Mouse (Mus musculus) stomach, embryonic 15.5 days (tissue): ENCODE results near the gene Plcl2. TPM values are rescaled to one million over a fixed set of nuclear protein-coding genes. Genes with fewer than 3 reads are reported as not detected.
"Not testable (repeated sequence)": the region's sequence is repeated elsewhere in the genome, so short reads cannot be mapped to it uniquely, and the experiment has no call there.

Source experiments
- ATAC-seq: fragments of 200-750 bp; cut with Nextera tagmentation; 2 replicates; pipeline ENCODE4 v1.8.0; 2017; ENCODE audit warnings: low read depth, moderate number of reproducible peaks, moderate TSS enrichment; ENCODE audit not compliant: insufficient read depth, low FRiP score
- H3K27ac ChIP-seq: fragments of 300-500 bp; sonication (generic); 2 replicates; pipeline ENCODE4 v1.5.1; 2015; ENCODE audit warnings: mild to moderate bottlenecking, inconsistent platforms
- H3K27me3 ChIP-seq: fragments of 300-500 bp; sonication (generic); replicated peaks from 2 replicates; pipeline ENCODE4 v1.6.1; 2015; ENCODE audit warnings: inconsistent platforms
- H3K36me3 ChIP-seq: fragments of 300-500 bp; sonication (generic); 2 replicates; pipeline ENCODE4 v1.6.1; 2015; ENCODE audit warnings: inconsistent platforms
- H3K4me1 ChIP-seq: fragments of 300-500 bp; sonication (generic); 2 replicates; pipeline ENCODE4 v1.6.1; 2015; ENCODE audit warnings: inconsistent platforms
- H3K4me2 ChIP-seq: fragments of 300-500 bp; sonication (generic); 2 replicates; pipeline ENCODE4 v1.6.1; 2015; ENCODE audit warnings: mild to moderate bottlenecking, inconsistent platforms
- H3K4me3 ChIP-seq: fragments of 300-500 bp; sonication (generic); replicated peaks from 2 replicates; pipeline ENCODE4 v1.5.1; 2015; ENCODE audit warnings: inconsistent platforms
- H3K9ac ChIP-seq: fragments of 300-500 bp; sonication (generic); 2 replicates; pipeline ENCODE4 v1.6.1; 2015; ENCODE audit warnings: inconsistent platforms
- H3K9me3 ChIP-seq: fragments of 300-500 bp; sonication (generic); 2 replicates; pipeline ENCODE4 v1.6.1; 2016; ENCODE audit warnings: inconsistent platforms
- WGBS: fragments of 180-500 bp; shearing (Covaris S2); methylation state at CpG from one replicate; pipeline ENCODE4 v1.1.7; 2015; 5-methylcytosine and 5-hydroxymethylcytosine counted together
- polyA plus RNA-seq: library from polyadenylated mRNA; unstranded; fragments of >200 nt; fragmentation: Nextera tagmentation; extraction: Ambion mirVana; gene quantifications from 2 replicates; pipeline ENCODE4 v1.2.1, GENCODE M21; 2015

Plcl2 gene
- polyA plus RNA-seq, 1 experiment from 2014 or later = 3.7 TPM

- no peak for ATAC-seq
Measured at GRCm38 (mm10) chr17:50600696-50601095, 91.5 kb downstream of the Plcl2 start.

GRCm38 (mm10) chr17:50606890-50607289 is 97.7 kb downstream of the Plcl2 start:
- no peak for ATAC-seq
- Histone ChIP-seq H3K27ac (no peak overlapping the region), H3K4me3 (no peak overlapping the region)

More at GRCm38 (mm10) chr17:50600696-50601095, 91.5 kb downstream of the Plcl2 start:
- Histone ChIP-seq H3K4me3 (no peak overlapping the region), H3K27ac (no peak overlapping the region), H3K36me3 (no peaks in the 10 kb centered on the region), H3K9me3 (no peaks in the 10 kb centered on the region), H3K27me3 (no peaks in the 10 kb centered on the region), H3K9ac (no peak overlapping the region), H3K4me2 (no peak overlapping the region), H3K4me1 (no peaks in the 10 kb centered on the region)
- 66% methylated on average over 1 of the region's 1 CpGs for WGBS

GRCm38 (mm10) chr17:50609908-50610307 is 100.7 kb downstream of the Plcl2 start:
- Histone ChIP-seq H3K4me2 (no peak overlapping the region), H3K9me3 (no peaks in the 10 kb centered on the region), H3K27ac (no peak overlapping the region), H3K36me3 (no peaks in the 10 kb centered on the region), H3K4me1 (no peaks in the 10 kb centered on the region), H3K4me3 (no peak overlapping the region), H3K27me3 (no peaks in the 10 kb centered on the region), H3K9ac (no peak overlapping the region)
- no peak for ATAC-seq
- WGBS = 86% methylated on average over 4 of the region's 4 CpGs

More at GRCm38 (mm10) chr17:50606890-50607289, 97.7 kb downstream of the Plcl2 start:
- Histone ChIP-seq H3K36me3 (no peaks in the 10 kb centered on the region), H3K4me2 (no peak overlapping the region), H3K4me1 (no peaks in the 10 kb centered on the region), H3K9ac (no peak overlapping the region), H3K27me3 (no peaks in the 10 kb centered on the region), H3K9me3 (no peaks in the 10 kb centered on the region)
- WGBS = 89% methylated on average over 2 of the region's 2 CpGs

- no peak overlapping the region for H3K4me3 ChIP-seq
- H3K4me2 ChIP-seq = no peak overlapping the region
- no peaks in the 10 kb centered on the region for H3K9me3 ChIP-seq
- no peaks in the 10 kb centered on the region for H3K27me3 ChIP-seq
- H3K4me1 ChIP-seq = no peaks in the 10 kb centered on the region
- no peak overlapping the region for H3K9ac ChIP-seq
- WGBS = 86% methylated on average over 7 of the region's 7 CpGs
- no peaks in the 10 kb centered on the region for H3K36me3 ChIP-seq
- ATAC-seq = no peak
- no peak overlapping the region for H3K27ac ChIP-seq
Measured at GRCm38 (mm10) chr17:50620794-50621537, 111.8 kb downstream of the Plcl2 start.

- no peaks in the 10 kb centered on the region for H3K4me1 ChIP-seq
- H3K9me3 ChIP-seq = no peaks in the 10 kb centered on the region
- H3K4me2 ChIP-seq = no peak overlapping the region
- no peak overlapping the region for H3K9ac ChIP-seq
- no peak overlapping the region for H3K4me3 ChIP-seq
- no peak for ATAC-seq
- H3K27me3 ChIP-seq = no peaks in the 10 kb centered on the region
- H3K36me3 ChIP-seq = no peaks in the 10 kb centered on the region
- 62% methylated on average over 3 of the region's 3 CpGs for WGBS
- H3K27ac ChIP-seq = no peak overlapping the region
Measured at GRCm38 (mm10) chr17:50621996-50622395, 112.8 kb downstream of the Plcl2 start.

GRCm38 (mm10) chr17:50625584-50625983 is 116.4 kb downstream of the Plcl2 start:
- no peak for ATAC-seq
- 90% methylated on average over 4 of the region's 4 CpGs for WGBS
- H3K27ac ChIP-seq = no peak overlapping the region

GRCm38 (mm10) chr17:50627658-50628057 is 118.5 kb downstream of the Plcl2 start:
- Histone ChIP-seq H3K27ac (no peak overlapping the region), H3K9me3 (no peaks in the 10 kb centered on the region), H3K36me3 (no peaks in the 10 kb centered on the region), H3K4me2 (no peak overlapping the region), H3K27me3 (no peaks in the 10 kb centered on the region), H3K4me3 (no peak overlapping the region), H3K4me1 (no peaks in the 10 kb centered on the region), H3K9ac (no peak overlapping the region)
- 87% methylated on average over 3 of the region's 3 CpGs for WGBS
- no peak for ATAC-seq

More at GRCm38 (mm10) chr17:50625584-50625983, 116.4 kb downstream of the Plcl2 start:
- Histone ChIP-seq H3K9me3 (no peaks in the 10 kb centered on the region), H3K4me1 (no peaks in the 10 kb centered on the region), H3K4me2 (no peak overlapping the region), H3K27me3 (no peaks in the 10 kb centered on the region), H3K36me3 (no peaks in the 10 kb centered on the region), H3K4me3 (no peak overlapping the region), H3K9ac (no peak overlapping the region)

- Histone ChIP-seq H3K27ac (no peak overlapping the region), H3K4me1 (no peaks in the 10 kb centered on the region), H3K9ac (no peak overlapping the region), H3K4me2 (no peak overlapping the region), H3K9me3 (no peaks in the 10 kb centered on the region), H3K4me3 (no peak overlapping the region), H3K27me3 (no peaks in the 10 kb centered on the region), H3K36me3 (no peaks in the 10 kb centered on the region)
- ATAC-seq = no peak
Measured at GRCm38 (mm10) chr17:50628716-50629115, 119.5 kb downstream of the Plcl2 start.

- not testable (repeated sequence) for H3K4me3 ChIP-seq, H3K9me3 ChIP-seq, H3K4me1 ChIP-seq, H3K4me2 ChIP-seq, H3K27me3 ChIP-seq, ATAC-seq, H3K27ac ChIP-seq, H3K9ac ChIP-seq, H3K36me3 ChIP-seq
Measured at GRCm38 (mm10) chr17:50630992-50631391, 121.8 kb downstream of the Plcl2 start.

- H3K36me3 ChIP-seq = no peaks in the 10 kb centered on the region
- no peaks in the 10 kb centered on the region for H3K27me3 ChIP-seq
- H3K4me2 ChIP-seq = no peak overlapping the region
- no peaks in the 10 kb centered on the region for H3K4me1 ChIP-seq
- WGBS = 72% methylated on average over 7 of the region's 7 CpGs
- no peak for ATAC-seq
- no peaks in the 10 kb centered on the region for H3K9me3 ChIP-seq
- no peak overlapping the region for H3K9ac ChIP-seq
- no peak overlapping the region for H3K4me3 ChIP-seq
- no peak overlapping the region for H3K27ac ChIP-seq
Measured at GRCm38 (mm10) chr17:50634008-50634871, 125.0 kb downstream of the Plcl2 start.

- H3K4me3 ChIP-seq = no peak overlapping the region
- no peaks in the 10 kb centered on the region for H3K9me3 ChIP-seq
- no peaks in the 10 kb centered on the region for H3K36me3 ChIP-seq
- H3K27me3 ChIP-seq = no peaks in the 10 kb centered on the region
- H3K4me2 ChIP-seq = no peak overlapping the region
- no peaks in the 10 kb centered on the region for H3K4me1 ChIP-seq
- H3K9ac ChIP-seq = no peak overlapping the region
- H3K27ac ChIP-seq = no peak overlapping the region
- WGBS = 71% methylated on average over 8 of the region's 8 CpGs
- ATAC-seq = no peak
Measured at GRCm38 (mm10) chr17:50635961-50636585, 126.9 kb downstream of the Plcl2 start.

- Histone ChIP-seq H3K9me3 (no peaks in the 10 kb centered on the region), H3K9ac (no peak overlapping the region), H3K27me3 (no peaks in the 10 kb centered on the region), H3K36me3 (no peaks in the 10 kb centered on the region), H3K4me3 (no peak overlapping the region), H3K27ac (no peak overlapping the region), H3K4me1 (no peaks in the 10 kb centered on the region), H3K4me2 (no peak overlapping the region)
- no peak for ATAC-seq
- WGBS = 85% methylated on average over 3 of the region's 3 CpGs
Measured at GRCm38 (mm10) chr17:50638791-50639190, 129.6 kb downstream of the Plcl2 start.
